Mouse (Mus musculus) forebrain, postnatal 0 days (tissue): ENCODE data around the gene Gpm6b. TPM values are rescaled to one million over a fixed set of nuclear protein-coding genes. Genes with fewer than 3 reads are reported as not detected.

Source experiments
- ATAC-seq: fragments of 200-750 bp; cut with Nextera tagmentation; 2 replicates; pipeline ENCODE4 v1.8.0; 2017; ENCODE audit warnings: mild to moderate bottlenecking, moderate library complexity
- DNase-seq: peaks from one replicate; pipeline ENCODE4 v3.0.0-alpha.2; 2015
- H3K27ac ChIP-seq: fragments of 300-500 bp; sonication (generic); 2 replicates; pipeline ENCODE4 v1.5.1; 2014; ENCODE audit warnings: low read depth, mild to moderate bottlenecking, antibody characterized with exemption, low read length, moderate library complexity, mixed read lengths
- H3K27me3 ChIP-seq: fragments of 300-500 bp; sonication (generic); 2 replicates; pipeline ENCODE4 v1.6.1; 2014; ENCODE audit warnings: mild to moderate bottlenecking, low read length, mixed read lengths; ENCODE audit not compliant: insufficient read depth
- H3K36me3 ChIP-seq: fragments of 300-500 bp; sonication (generic); 2 replicates; pipeline ENCODE4 v1.6.1; 2014; ENCODE audit warnings: mild to moderate bottlenecking, moderate library complexity; ENCODE audit not compliant: insufficient read depth
- H3K4me1 ChIP-seq: fragments of 300-500 bp; sonication (generic); 2 replicates; pipeline ENCODE4 v1.6.1; 2014; ENCODE audit warnings: antibody characterized with exemption; ENCODE audit not compliant: insufficient read depth
- H3K4me2 ChIP-seq: fragments of 300-500 bp; sonication (generic); 2 replicates; pipeline ENCODE4 v1.6.1; 2014; ENCODE audit warnings: low read depth, mild to moderate bottlenecking, moderate library complexity
- H3K4me3 ChIP-seq: fragments of 300-500 bp; sonication (generic); 2 replicates; pipeline ENCODE4 v1.5.1; 2014; ENCODE audit warnings: low read depth, low read length, mixed read lengths
- H3K9ac ChIP-seq: fragments of 300-500 bp; sonication (generic); 2 replicates; pipeline ENCODE4 v1.6.1; 2014; ENCODE audit warnings: mild to moderate bottlenecking
- H3K9me3 ChIP-seq: fragments of 300-500 bp; sonication (generic); 2 replicates; pipeline ENCODE4 v1.6.1; 2016; ENCODE audit warnings: low read length
- CTCF ChIP-seq: sonication (generic); IDR thresholded peaks from 2 replicates; pipeline ENCODE4 v1.5.1; 2016; ENCODE audit warnings: antibody characterized with exemption, control low read depth, low read depth
- WGBS: fragments of 180-500 bp; shearing (Covaris S2); extraction: QIAGEN DNeasy Blood & Tissue Kit; methylation state at CpG from one replicate; pipeline ENCODE4 v1.1.7; 2014; 5-methylcytosine and 5-hydroxymethylcytosine counted together
- polyA plus RNA-seq: library from polyadenylated mRNA; unstranded; fragments of >200 nt; fragmentation: Nextera tagmentation; extraction: Ambion mirVana; gene quantifications from 2 replicates; pipeline ENCODE4 v1.2.1, GENCODE M21; 2015
- total RNA-seq: library from RNA; depleted of rRNA; stranded (reverse); fragments of >200 nt; gene quantifications from 2 replicates; pipeline ENCODE4 v1.2.3, GENCODE M21; 2014; rRNA removed

Gpm6b gene
- 431 and 491 TPM in 2 replicates for total RNA-seq
- polyA plus RNA-seq, result 290 and 385 TPM in 2 replicates

DNA sequence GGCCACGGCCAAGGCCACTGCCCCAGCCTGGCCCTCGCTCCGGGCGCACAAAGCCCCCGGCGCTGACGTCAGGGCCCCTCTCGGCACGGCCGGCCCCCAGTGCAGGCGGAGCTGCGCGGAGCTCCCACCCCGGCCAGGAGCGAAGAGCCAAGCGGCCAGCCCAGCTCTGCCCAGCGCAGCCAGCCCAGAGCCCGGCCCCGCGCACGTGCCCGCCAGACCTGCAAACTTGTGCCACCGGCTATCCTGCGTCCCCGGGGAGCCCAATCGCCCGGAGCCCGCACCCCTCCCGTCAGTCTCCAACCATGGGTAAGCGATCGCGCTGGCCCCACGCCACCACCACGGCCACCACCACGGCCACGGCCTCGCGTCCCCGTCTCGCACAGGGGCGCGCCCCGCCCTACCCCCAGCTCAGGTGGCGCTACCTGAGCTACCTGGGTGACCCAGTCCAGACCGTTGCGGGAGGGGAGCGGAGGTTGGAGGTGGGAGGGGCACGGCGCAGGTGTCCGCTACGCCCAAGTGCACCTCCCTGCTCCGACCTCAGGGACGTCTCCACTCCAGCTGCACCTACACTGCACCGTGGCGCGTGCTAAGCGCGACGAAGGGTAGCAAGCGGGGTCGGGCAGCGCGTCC is at the start of gene Gpm6b:
TSS of gene Gpm6b (plus strand) at position 81 of the 630 bp plus-strand sequence.
- H3K9me3 ChIP-seq, result no peaks in the 10 kb centered on the region
- TF ChIP-seq CTCF, result no peak
- 37% methylated on average over 60 of the region's 63 CpGs for WGBS
- H3K9ac ChIP-seq, result peak within 1 kb of the TSS; percentile 75
- no peaks in the 10 kb centered on the region for H3K4me1 ChIP-seq
- no peaks in the 10 kb centered on the region for H3K27me3 ChIP-seq
- H3K4me2 ChIP-seq, result peak within 1 kb of the TSS; percentile 67
- ATAC-seq (peak; percentile 91), DNase-seq (peak; percentile 56)
- peak within 1 kb of the TSS; percentile 78 for H3K27ac ChIP-seq
- H3K4me3 ChIP-seq, result peak within 1 kb of the TSS; percentile 59
- no peaks in the 10 kb centered on the region for H3K36me3 ChIP-seq

DNA sequence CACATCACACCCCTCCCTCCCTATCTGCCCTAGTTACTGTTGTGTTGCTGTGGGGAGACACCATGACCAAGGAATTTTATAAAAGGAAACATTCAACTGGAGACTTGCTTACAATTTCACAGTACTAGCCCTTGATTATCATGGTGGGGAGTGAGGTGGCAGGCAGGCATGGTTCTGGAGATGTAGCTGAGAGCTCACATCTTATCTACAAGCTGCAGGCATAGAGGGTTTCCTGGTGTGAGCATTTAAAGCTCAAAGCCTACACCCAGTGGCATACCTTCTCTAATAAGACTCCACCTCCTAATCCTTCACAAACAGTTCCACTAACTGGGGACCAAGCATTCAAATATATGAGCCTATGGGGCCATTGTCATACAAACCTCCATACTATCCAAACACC is 42.4 kb upstream of the Gpm6b start:
- H3K36me3 ChIP-seq, result no peaks in the 10 kb centered on the region
- H3K27ac ChIP-seq, result no peak overlapping the region
- no peaks in the 10 kb centered on the region for H3K27me3 ChIP-seq
- H3K4me1 ChIP-seq, result no peaks in the 10 kb centered on the region
- DNase-seq, result no peak
- H3K4me3 ChIP-seq, result no peak overlapping the region
- no peak overlapping the region for H3K9ac ChIP-seq
- ATAC-seq, result no peak
- H3K4me2 ChIP-seq, result no peak overlapping the region
- no peaks in the 10 kb centered on the region for H3K9me3 ChIP-seq
- TF ChIP-seq CTCF, result no peak

DNA sequence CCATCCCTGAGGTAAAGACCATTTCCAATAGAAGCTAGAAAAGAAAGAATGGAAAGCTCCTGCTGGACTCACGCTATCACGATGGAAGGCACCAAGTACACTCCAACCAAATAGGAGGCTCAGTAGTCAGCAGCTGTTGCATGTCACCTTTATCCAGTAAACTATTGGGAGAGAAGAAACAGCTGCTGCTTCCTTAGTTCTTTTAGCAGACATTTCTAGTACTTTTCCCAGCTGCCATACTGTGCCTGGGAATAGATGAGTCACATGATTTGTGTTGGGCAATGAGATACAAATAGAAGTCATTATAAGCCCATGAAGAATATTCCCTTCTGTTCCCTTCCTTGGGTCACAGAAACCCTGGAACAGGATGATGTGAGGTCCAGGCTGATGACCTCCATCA is 40.4 kb upstream of the Gpm6b start:
- Histone ChIP-seq H3K4me2 (no peak overlapping the region), H3K36me3 (no peaks in the 10 kb centered on the region), H3K4me3 (no peak overlapping the region), H3K9ac (no peak overlapping the region), H3K4me1 (no peaks in the 10 kb centered on the region), H3K27ac (no peak overlapping the region), H3K9me3 (no peaks in the 10 kb centered on the region), H3K27me3 (no peaks in the 10 kb centered on the region)
- no peak for TF ChIP-seq CTCF
- WGBS, result 92% methylated on average over 2 of the region's 2 CpGs
- no peak for DNase-seq
- ATAC-seq, result no peak

DNA sequence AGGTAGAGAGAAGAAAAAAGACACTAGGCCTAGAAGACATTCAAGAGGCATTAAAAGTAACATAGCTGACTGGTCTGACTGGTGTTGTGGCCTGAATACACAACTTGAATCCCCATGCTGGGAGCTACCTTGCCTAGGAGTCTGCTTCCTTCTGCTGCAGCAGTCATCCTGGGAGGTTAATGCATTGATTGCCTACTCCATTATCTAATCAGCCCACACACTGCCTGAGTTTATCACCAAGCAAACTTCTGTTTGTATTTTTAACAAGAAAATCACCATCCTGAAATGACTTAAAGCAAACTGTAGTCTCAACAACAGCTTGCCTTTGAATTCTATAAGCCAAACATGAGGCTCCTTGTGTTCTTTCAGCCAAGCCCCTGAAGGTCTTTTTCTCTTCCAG is 38.9 kb upstream of the Gpm6b start:
- no peaks in the 10 kb centered on the region for H3K9me3 ChIP-seq
- no peaks in the 10 kb centered on the region for H3K36me3 ChIP-seq
- no peak overlapping the region for H3K4me3 ChIP-seq
- TF ChIP-seq CTCF, result no peak
- no peak overlapping the region for H3K9ac ChIP-seq
- no peaks in the 10 kb centered on the region for H3K27me3 ChIP-seq
- no peak overlapping the region for H3K4me2 ChIP-seq
- no peak for DNase-seq
- no peak for ATAC-seq
- no peaks in the 10 kb centered on the region for H3K4me1 ChIP-seq
- no peak overlapping the region for H3K27ac ChIP-seq

DNA sequence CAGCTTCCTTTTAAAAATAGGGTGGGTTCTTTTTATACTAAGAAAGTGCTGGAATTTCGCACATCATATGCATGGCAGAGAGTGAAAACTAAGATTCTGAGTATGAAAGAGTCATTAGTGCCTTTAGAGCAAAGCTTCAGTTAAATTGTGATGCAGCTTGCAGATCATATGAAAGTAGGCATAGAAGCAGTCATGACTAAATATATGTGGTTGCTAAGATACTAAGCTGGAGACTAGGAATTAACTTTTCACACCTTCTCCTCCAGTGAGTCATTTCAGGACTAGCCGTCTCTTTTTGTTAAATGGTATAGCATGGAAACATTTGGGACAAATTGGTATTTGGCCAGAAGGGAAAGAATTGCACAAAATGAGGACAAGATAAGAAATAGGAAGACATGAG is 24.1 kb upstream of the Gpm6b start:
- Histone ChIP-seq H3K27me3 (no peaks in the 10 kb centered on the region), H3K9me3 (no peaks in the 10 kb centered on the region), H3K4me2 (no peak overlapping the region), H3K27ac (peak overlapping the region; percentile 57; the same call in 1 of the 2 replicates), H3K4me1 (no peaks in the 10 kb centered on the region), H3K36me3 (no peaks in the 10 kb centered on the region), H3K9ac (no peak overlapping the region), H3K4me3 (no peak overlapping the region)
- ATAC-seq (peak; percentile 82), DNase-seq (peak; percentile 35)
- TF ChIP-seq CTCF, result no peak
- WGBS, result 60% methylated on average over 2 of the region's 2 CpGs

DNA sequence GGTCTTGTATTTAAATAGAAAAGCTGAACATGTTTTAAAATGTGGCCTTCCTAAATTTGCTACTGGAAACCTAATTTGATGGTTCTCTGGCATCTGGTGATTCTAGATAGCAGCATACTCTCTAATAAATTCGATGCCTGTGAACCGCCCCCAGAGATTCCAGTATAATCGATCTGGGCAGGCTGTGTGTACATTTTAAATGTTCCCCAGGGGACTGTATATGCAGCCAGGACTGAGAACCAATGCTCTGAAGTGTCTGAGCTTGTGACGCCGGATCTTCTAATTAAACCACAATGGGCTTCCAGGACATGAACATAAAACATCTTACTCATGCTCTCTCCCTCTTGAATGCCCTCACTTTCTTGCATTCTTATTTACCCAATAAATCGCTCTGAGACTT is 22.5 kb upstream of the Gpm6b start:
- Histone ChIP-seq H3K27ac (no peak overlapping the region), H3K4me3 (no peak overlapping the region), H3K9ac (no peak overlapping the region), H3K4me1 (no peaks in the 10 kb centered on the region), H3K4me2 (no peak overlapping the region), H3K27me3 (no peaks in the 10 kb centered on the region), H3K9me3 (no peaks in the 10 kb centered on the region), H3K36me3 (no peaks in the 10 kb centered on the region)
- WGBS, result 75% methylated on average over 6 of the region's 6 CpGs
- no peak for TF ChIP-seq CTCF
- DNase-seq (no peak), ATAC-seq (no peak)

DNA sequence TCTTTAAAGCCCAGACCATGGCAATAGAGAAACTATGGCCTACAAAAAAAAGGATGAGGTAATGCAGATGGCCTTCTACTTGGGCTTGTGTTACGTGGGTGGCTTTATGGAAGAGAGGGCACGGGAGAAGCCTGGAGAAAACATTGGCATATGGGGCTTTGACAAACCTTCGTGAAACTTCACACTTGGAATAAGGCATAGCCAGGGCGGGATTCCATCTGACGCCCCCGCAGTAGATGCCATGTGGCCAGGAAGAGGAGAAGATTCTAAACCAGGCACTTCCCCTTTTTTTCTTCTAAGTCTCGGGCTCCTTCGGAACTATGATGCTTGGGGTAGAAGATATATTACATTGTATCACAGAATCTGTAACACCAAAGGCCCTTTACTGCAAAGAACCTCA is 22.0 kb upstream of the Gpm6b start:
- Histone ChIP-seq H3K27ac (no peak overlapping the region), H3K4me3 (no peak overlapping the region), H3K9ac (no peak overlapping the region), H3K4me2 (no peak overlapping the region), H3K36me3 (no peaks in the 10 kb centered on the region), H3K4me1 (no peaks in the 10 kb centered on the region), H3K9me3 (no peaks in the 10 kb centered on the region), H3K27me3 (no peaks in the 10 kb centered on the region)
- DNase-seq, result no peak
- TF ChIP-seq CTCF, result no peak
- WGBS, result 80% methylated on average over 8 of the region's 8 CpGs
- peak; percentile 27; the same call in 1 of the 2 replicates for ATAC-seq
